Mouse (Mus musculus): ENCODE results near the gene Il23r. TPM values are rescaled to one million over a fixed set of nuclear protein-coding genes. Genes with fewer than 3 reads are reported as not detected.

The Il23r gene
- total RNA-seq, 2 experiments from 2014 or later = 0.48 to 1.2 TPM

GRCm38 (mm10) chr6:67431808-67432207, 59.8 kb downstream of the Il23r start:
- no peak for DNase-seq

GRCm38 (mm10) chr6:67421761-67422160, 69.9 kb downstream of the Il23r start:
- no peak for DNase-seq

GRCm38 (mm10) chr6:67416557-67416956, 75.1 kb downstream of the Il23r start:
- DNase-seq = no peak

GRCm38 (mm10) chr6:67415276-67415675, 76.4 kb downstream of the Il23r start:
- no peak for DNase-seq

GRCm38 (mm10) chr6:67413378-67413777, 78.3 kb downstream of the Il23r start:
- no peak for DNase-seq

- DNase-seq = no peak
Measured at GRCm38 (mm10) chr6:67405281-67405682, 86.4 kb downstream of the Il23r start.

GRCm38 (mm10) chr6:67399551-67399950, 92.1 kb downstream of the Il23r start:
- DNase-seq = no peak

GRCm38 (mm10) chr6:67375982-67376391, 115.7 kb downstream of the Il23r start, which contains the start of gene Il12rb2:
Il12rb2 (minus strand) TSS chr6:67376188.
- peak; percentile 7 for DNase-seq

Other genes with a start within 250 kb of the Il23r start
- gene Il12rb2, start 115.7 kb downstream of the Il23r start, total RNA-seq (2021) = under 1 TPM; 0.15 to 0.21 TPM
- not detected for gene Tacstd2, start 43.9 kb upstream of the Il23r start, total RNA-seq (2021)